In the genomic region with DNA sequence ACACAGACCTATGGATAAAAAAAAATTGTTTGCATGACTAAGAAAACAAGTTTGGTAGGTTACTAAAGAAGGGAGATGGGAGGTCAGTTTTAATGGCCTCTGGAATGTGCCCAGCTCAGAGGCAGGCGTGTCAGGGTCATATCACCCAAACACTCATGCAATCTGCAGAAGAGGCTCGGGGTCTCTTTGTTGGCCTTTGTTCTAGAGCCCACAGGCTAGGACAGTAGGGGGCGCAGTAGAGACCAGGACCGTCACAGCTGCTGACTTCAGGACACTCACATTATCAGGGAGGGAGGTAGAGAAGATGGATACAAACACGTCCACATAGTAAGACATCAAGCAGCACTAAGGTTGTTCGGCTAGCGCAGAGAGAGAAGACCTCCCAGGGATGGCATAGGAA, we compare ENCODE assay signal across 8 mouse cellular contexts. TPM values are rescaled to one million over a fixed set of nuclear protein-coding genes. Genes with fewer than 3 reads are reported as not detected.
A peak's percentile ranks its signal among the peaks of the same experiment; 100 is the strongest.
DNase-seq lines count a peak whose midpoint lies in the region; ATAC-seq lines count a peak whose summit lies in the region.

No protein-coding gene starts in this region.

- H3K4me1 ChIP-seq in kidney, embryonic 14.5 days (ENCODE audit: control insufficient read depth, insufficient read depth, low read length) = no peaks in the 10 kb centered on the region
- no peaks in the 10 kb centered on the region for H3K4me1 ChIP-seq in intestine, embryonic 16.5 days (ENCODE audit: control insufficient read depth, insufficient read depth, low read length)

- peak overlapping the region; percentile 1; the same call in 1 of the 2 replicates for H3K4me2 ChIP-seq in kidney, embryonic 14.5 days (replicated peaks; ENCODE audit: low read depth, low read length)
- H3K4me2 ChIP-seq in intestine, embryonic 16.5 days (ENCODE audit: low read depth, low read length) = 0 out of 2 replicates have a peak overlapping the region, but pooled peaks have one; percentile 10

- DNase-seq in kidney, adult 9 months = no peak
- DNase-seq in embryo, embryonic 10 days (ENCODE audit: low spot score) = peak; percentile 83
- DNase-seq in lung, postnatal 36 days = peak; percentile 43
- DNase-seq in c-Kit-positive CD71-positive TER-119-positive erythroid progenitor cells, embryonic 14.5 days (ENCODE audit: low spot score) = no peak
- no peak for DNase-seq in spleen, postnatal 4 days (ENCODE audit: low spot score in 2 of 2)
- no peak for DNase-seq in right cerebral cortex, adult 18-20 months

- no peaks in the 10 kb centered on the region for H3K27me3 ChIP-seq in kidney, embryonic 14.5 days (ENCODE audit: control insufficient read depth, insufficient read depth, low read length)
- no peaks in the 10 kb centered on the region; the same call in 1 of the 2 replicates for H3K27me3 ChIP-seq in intestine, embryonic 16.5 days (replicated peaks; ENCODE audit: control insufficient read depth, insufficient read depth, low read length)

- peaks cover 3% of the 10 kb centered on the region; the same call in 1 of the 2 replicates for H3K9me3 ChIP-seq in kidney, embryonic 14.5 days (ENCODE audit: control insufficient read depth, low read length)
- H3K9me3 ChIP-seq in intestine, embryonic 16.5 days (ENCODE audit: control insufficient read depth, low read length) = no peaks in the 10 kb centered on the region

- H3K36me3 ChIP-seq in kidney, embryonic 14.5 days (ENCODE audit: control insufficient read depth, insufficient read depth, low read length) = no peaks in the 10 kb centered on the region
- no peaks in the 10 kb centered on the region for H3K36me3 ChIP-seq in intestine, embryonic 16.5 days (ENCODE audit: control insufficient read depth, insufficient read depth, low read length)

- H3K27ac ChIP-seq in kidney, embryonic 14.5 days (ENCODE audit: low read depth, low read length) = no peak overlapping the region
- no peak overlapping the region for H3K27ac ChIP-seq in intestine, embryonic 16.5 days (ENCODE audit: low read length)

- H3K9ac ChIP-seq in kidney, embryonic 14.5 days (ENCODE audit: low read depth, low read length) = no peak overlapping the region
- H3K9ac ChIP-seq in intestine, embryonic 16.5 days (ENCODE audit: low read depth, low read length) = no peak overlapping the region

- 33% methylated on average over 7 of the region's 7 CpGs for WGBS in kidney, embryonic 14.5 days
- WGBS in intestine, embryonic 16.5 days = 35% methylated on average over 7 of the region's 7 CpGs

- ATAC-seq in kidney, embryonic 14.5 days (ENCODE audit: low FRiP score, low TSS enrichment) = no peak
- no peak for ATAC-seq in intestine, embryonic 16.5 days

- H3K4me3 ChIP-seq in kidney, embryonic 14.5 days (ENCODE audit: low read length) = no peak overlapping the region
- H3K4me3 ChIP-seq in intestine, embryonic 16.5 days (ENCODE audit: low read length) = peak overlapping the region; percentile 10

RNA-seq across cellular contexts. Expression of a gene that starts 13.5 kb away (rescaled TPM):
- polyA plus RNA-seq in kidney, embryonic 14.5 days (2014; fragmentation: Nextera tagmentation; extraction: Ambion mirVana) = 0.33 and 0.62 TPM in 2 replicates
- polyA plus RNA-seq in intestine, embryonic 16.5 days (2015; fragmentation: Nextera tagmentation; extraction: Ambion mirVana) = 6.1 and 6.4 TPM in 2 replicates

RNA-seq across cellular contexts. Expression of a gene that starts 37.6 kb away (rescaled TPM):
- 8.8 and 10.1 TPM in 2 replicates for polyA plus RNA-seq in kidney, embryonic 14.5 days (2014; fragmentation: Nextera tagmentation; extraction: Ambion mirVana)
- polyA plus RNA-seq in intestine, embryonic 16.5 days (2015; fragmentation: Nextera tagmentation; extraction: Ambion mirVana) = 3.4 and 5.9 TPM in 2 replicates

RNA-seq across cellular contexts. Expression of a gene that starts 37.6 kb away (rescaled TPM):
- polyA plus RNA-seq in kidney, embryonic 14.5 days (2014; fragmentation: Nextera tagmentation; extraction: Ambion mirVana) = 82.3 and 84.0 TPM in 2 replicates
- polyA plus RNA-seq in intestine, embryonic 16.5 days (2015; fragmentation: Nextera tagmentation; extraction: Ambion mirVana) = 84.8 and 99.3 TPM in 2 replicates

RNA-seq across cellular contexts. Expression of a gene that starts 37.9 kb away (rescaled TPM):
- 29.9 and 35.7 TPM in 2 replicates for polyA plus RNA-seq in kidney, embryonic 14.5 days (2014; fragmentation: Nextera tagmentation; extraction: Ambion mirVana)
- polyA plus RNA-seq in intestine, embryonic 16.5 days (2015; fragmentation: Nextera tagmentation; extraction: Ambion mirVana) = 8.5 and 10.2 TPM in 2 replicates

Comparison
In these comparisons a context has a peak if more than half of its experiments do, and no peak if none do; other contexts are left out.
1. DNase-seq: peak in embryo, embryonic 10 days (single experiment) and lung, postnatal 36 days (single experiment); none in kidney, adult 9 months (single experiment), c-Kit-positive CD71-positive TER-119-positive erythroid progenitor cells, embryonic 14.5 days (single experiment), spleen, postnatal 4 days (0 of 2) and right cerebral cortex, adult 18-20 months (single experiment).